Mouse (Mus musculus): ENCODE measurements around the gene Apex1. TPM values are rescaled to one million over a fixed set of nuclear protein-coding genes. Genes with fewer than 3 reads are reported as not detected.
"Not testable (repeated sequence)": the region's sequence is repeated elsewhere in the genome, so short reads cannot be mapped to it uniquely, and the experiment has no call there.

The Apex1 gene
- total RNA-seq (2021), result 66.1 and 71.3 TPM in 2 replicates
- long read RNA-seq, experiment 1, transcript Apex1-203 (5 exons, 655 nt), result minor isoform, 5 of 105 reads
- long read RNA-seq, experiment 1, transcript Apex1-201 (5 exons, 1,239 nt), result major isoform, 81 of 105 reads
- long read RNA-seq, experiment 1, transcript Apex1-204 (4 exons, 935 nt), result minor isoform, 13 of 105 reads
- long read RNA-seq, experiment 1, partial matches to known transcripts, result 4 of 105 reads
- long read RNA-seq, experiment 1, other reads (novel, unspliced or antisense), result 2 of 105 reads
- long read RNA-seq, experiment 2, transcript Apex1-203 (5 exons, 655 nt), result minor isoform, 5 of 66 reads
- long read RNA-seq, experiment 2, transcript Apex1-204 (4 exons, 935 nt), result minor isoform, 5 of 66 reads
- long read RNA-seq, experiment 2, transcript Apex1-201 (5 exons, 1,239 nt), result major isoform, 53 of 66 reads
- long read RNA-seq, experiment 2, partial matches to known transcripts, result 1 of 66 reads
- long read RNA-seq, experiment 2, other reads (novel, unspliced or antisense), result 2 of 66 reads

DNA sequence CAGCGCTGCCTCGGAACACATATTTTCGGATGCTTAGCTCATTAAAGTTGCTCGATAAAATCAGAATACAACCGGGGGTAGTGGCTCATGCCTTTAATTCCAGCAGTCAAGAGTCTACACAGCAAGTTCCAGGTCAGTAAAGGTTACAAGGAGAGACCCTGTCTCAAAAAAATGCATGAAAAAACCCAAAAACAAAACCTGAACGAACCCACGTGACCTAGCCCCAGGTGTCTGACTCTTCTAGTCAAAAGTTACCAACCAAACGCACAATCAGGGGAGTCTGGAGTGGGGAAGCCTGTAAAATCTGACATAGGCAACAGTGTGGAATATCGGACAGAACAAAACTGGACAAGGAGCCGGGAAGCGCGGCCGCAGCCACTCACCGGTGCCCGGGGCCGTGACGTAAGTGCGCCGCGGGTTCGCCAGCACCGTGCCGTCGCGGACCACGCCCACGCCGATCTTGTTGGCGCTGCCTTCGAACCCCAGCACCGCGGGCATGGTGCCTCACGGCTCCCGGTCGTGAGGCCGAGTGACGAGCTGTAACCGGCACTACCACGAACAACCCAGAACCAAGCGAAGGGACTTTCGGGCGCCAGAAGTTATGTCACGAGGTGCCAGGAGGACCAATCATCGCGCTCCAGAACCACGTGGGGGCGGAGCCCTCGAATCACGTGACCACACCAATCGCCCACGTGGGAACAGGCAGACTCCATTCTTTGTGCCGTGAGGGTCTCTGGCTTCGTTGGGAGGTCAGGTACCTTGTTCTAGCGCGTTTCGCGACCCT is at the start of gene Apex1, which contains the start of gene Osgep:
Gene Apex1, plus strand, starts transcription at position 688 of the 784 bp plus-strand sequence.
Gene Osgep, minus strand, starts transcription at position 613 of the 784 bp plus-strand sequence.
- peak; percentile 97 for DNase-seq

DNA sequence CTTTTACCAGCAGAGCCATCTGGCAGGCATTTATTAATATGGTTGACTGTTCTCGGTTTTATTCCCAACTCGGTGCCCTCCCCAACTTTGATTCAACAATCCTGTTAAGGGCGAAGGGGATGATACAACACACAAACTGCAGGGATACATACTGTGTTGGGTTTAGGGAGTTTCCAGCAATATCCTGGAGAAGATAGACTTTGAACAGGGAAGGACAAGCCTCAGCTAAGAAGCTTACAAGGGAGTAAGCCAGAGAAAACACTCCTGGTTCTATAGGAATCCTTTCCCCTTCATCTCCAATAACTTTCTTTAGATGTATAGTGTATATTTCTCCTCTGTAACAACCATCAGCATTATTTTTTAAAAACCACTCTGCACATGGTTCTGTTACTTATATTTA is 49.6 kb upstream of the Apex1 start:
- no peak for DNase-seq

DNA sequence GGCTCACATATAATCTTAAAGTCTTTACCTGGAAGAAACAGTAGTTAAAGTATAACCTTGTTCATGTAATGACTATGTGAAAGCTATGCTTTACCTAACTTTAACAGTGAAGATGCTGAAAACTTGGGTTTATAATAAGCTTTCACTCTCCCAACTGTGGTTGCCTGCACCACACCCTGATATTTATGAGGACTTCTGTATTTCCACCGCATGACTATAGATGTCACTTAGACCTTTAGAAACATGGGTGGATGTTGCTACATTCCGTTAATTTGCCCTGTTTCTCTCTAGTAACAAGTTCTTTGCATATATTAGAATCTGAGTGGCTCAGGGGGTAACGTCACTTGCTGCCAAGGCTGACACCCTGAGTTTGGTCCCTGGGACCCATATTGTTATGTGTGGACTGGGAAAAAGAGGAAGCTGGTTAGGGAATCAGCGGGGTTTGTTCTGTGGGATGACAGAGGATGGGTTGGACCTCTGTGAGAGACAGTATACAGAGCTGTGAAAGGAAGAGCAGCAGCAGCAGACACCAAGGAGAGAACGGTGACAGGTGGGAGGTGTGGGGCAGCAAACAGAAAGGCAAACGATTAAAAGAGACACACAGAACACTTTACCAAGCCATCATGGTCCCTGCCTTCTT is 49.1 kb upstream of the Apex1 start:
- no peak for DNase-seq

DNA sequence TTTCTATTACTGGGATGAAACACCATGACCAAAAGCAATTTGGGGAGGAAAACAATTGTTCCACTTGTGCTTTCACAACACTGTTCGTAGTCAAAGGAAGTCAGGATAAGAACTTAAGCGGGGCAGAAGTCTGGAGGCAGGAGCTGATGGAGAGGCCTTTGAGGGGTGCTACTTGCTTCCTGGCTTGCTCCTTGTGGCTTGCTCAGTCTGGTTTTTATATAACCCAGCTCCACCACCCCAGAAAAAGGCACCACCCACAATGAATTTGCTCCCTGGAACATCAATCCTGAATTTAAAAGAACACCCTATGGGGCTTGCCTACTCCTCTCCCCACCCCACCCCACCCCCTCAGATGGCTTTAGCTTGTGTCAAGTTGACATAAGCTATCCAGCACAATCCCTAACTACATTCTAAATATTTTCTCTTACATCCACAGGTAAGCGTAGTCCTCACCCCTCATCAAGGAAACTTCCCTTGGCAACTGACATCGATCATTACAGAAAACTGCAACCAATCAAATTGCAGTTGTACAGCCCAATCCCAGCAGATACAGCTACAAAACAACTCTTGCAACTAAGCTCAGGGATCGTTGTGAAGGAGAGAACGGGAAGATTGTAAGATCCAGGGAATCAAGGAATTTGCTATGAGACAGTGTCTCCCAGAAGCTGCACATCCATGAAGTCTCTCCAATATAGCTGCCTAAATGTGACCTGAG is 48.4 kb upstream of the Apex1 start:
- DNase-seq, result no peak

DNA sequence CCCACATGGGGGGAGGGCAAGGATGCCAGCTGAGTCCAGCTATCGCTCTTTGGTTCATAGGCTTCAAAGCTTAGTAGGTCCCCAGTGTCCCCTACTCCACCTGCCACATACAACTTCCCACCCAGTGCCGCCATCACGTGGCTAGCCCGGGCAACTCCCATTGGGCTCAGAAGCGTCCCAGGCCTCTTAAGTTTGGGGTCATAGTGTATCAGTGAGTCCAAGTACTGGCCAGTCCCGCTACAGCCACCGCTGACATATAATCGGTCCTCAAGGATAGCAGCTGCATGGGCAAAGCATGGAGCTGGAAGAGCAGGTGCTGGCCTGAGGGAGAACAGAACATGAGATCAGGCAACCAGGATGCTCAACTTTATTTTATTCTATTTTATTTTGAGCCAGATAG is 33.1 kb upstream of the Apex1 start:
- no peak for DNase-seq

DNA sequence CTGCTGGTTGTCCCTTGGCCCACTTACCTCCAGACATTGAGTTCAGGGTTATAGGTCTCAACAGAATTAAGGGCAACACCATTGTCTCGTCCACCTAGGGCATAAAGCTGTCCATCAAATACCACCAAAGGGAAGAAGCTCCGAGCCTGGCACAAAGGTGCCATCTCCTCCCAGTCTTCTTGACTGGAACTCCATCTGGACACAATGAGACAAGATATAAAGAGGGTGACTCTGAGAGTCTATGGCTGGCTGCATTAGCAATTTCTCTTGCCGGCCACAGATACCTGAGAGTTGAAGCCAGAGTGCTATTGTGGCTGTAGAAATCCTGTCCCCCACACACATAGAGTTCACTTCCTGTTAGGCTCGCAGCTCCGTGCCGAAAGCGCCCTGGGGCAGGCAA is 32.7 kb upstream of the Apex1 start:
- no peak for DNase-seq

DNA sequence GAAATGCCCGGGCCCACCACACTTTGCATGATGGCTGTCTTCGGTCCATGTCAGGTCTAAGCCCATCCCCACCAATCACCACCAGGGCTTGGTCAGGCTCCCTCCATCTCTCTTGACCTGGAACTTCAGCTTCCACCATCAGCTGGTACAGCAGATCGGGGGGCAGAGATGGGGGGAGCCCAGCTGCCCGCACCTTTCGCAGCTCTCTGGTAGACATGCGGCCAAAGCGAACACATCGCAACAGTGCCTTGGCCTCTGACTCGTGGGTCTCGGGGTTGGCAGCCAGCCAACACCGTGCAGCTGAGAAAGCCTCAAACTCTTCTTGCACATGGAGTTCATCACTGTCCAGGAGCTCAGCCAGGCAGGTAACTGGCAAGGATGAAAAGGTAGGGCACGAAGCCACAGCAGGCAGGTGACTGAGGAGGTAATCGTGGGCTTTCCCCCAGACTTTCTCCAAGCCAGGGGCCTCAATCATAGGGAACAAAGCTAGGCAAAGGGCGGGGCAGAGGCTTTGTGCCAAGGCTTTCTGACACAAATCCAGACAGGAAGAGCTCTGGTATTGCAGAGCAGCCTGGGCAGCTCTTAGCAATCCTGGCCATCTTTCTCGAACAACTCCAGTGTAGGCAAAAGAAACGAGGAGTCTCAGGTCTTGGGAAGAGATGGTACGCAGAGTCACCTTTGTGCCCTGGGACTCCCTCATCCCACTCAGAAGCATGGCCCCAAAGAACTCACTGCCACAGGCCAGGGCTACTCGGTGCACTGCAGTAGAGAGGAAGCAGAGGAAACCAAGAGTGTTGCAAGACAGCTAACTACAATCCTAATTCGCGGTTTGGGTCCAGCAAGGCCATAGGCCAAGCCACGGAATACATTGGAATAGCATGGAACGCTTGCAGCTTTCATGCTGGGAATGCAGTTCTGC is 32.0 kb upstream of the Apex1 start:
- peak; percentile 32 for DNase-seq

DNA sequence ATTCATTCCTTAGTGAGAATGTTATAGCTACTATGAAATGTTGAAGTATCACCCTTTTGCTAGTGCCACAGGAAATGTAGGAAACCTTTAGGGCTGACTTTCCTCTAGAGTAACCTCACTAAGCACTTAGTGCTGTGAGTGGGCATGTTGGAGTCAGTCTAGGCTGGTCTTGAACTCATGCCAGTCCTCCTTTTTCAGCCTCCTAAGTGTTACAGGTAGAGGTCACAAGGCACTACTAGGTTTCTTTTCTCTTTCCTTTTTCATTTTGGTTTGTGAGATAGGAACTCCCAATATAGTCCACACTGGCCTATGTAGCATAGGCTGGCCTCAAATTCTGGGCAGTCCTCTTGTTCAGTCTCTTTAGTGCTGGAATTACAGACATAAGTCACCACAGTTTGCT is 29.4 kb upstream of the Apex1 start:
- no peak for DNase-seq

DNA sequence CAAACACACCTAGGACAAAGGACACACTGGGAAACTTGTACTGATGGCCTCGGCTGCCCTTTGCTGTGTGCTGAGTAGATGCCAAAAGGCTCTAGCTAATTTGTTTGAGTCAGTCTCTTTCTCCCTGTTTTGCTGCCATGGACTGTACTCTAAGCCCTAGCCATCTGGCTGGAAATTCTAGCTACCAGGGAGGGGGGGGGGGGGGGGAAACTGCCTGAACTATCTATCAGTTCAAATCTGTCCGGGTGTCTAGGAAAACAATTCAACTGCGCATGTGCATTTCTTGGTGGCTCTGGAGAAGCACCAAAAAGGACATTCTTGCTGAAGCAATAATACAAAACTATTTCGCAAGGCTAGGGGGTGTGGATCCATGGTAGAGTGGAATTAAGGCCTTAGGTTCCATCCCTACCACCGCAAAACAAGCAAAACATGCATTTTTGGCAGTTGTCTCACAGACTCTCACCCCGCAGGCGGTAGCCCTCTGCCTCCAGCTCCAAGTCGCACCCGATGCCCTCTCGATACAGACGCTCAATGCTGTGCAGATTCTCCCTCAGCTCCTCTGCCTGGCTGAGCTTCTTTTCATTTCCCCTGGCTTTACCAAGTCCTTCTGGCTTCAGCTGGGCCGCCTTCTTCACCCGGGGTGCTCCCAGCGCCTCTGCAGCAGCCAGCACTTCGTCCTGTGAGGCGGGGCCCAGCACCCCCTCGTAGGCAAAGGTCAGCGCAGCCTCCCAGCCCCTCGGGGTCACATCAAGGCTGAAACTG is 28.6 kb upstream of the Apex1 start:
- DNase-seq, result peak; percentile 70

DNA sequence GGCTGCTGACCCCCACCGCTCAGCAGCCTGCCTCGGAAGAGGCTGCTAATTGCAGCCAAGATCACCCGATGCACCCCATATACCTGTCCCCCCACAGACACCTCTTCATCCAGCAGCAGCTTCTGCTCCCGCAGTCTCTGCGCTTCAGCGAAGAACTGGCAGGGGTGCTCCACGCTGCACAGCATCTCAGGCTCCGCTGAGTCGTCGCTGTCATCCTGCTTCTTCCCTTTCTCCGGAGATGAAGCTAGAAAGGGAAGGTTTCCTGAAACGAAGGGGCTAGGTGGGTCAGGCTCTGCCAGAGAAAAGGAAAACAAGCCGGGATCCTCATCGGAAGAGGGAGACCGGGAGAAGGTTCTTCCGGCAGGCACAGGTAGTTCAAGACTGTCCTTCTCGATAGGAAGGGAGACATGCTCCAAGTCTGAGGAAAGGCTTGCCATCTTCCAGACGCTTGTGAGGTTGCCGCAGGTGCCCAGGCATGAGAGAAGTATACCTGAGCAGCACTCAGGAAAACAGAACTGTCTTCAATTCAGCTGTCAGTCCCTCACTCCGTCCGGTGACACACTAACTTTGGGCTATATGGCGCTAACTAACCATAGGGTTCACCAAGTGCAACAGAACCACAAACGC is 27.9 kb upstream of the Apex1 start:
- DNase-seq, result peak; percentile 29

DNA sequence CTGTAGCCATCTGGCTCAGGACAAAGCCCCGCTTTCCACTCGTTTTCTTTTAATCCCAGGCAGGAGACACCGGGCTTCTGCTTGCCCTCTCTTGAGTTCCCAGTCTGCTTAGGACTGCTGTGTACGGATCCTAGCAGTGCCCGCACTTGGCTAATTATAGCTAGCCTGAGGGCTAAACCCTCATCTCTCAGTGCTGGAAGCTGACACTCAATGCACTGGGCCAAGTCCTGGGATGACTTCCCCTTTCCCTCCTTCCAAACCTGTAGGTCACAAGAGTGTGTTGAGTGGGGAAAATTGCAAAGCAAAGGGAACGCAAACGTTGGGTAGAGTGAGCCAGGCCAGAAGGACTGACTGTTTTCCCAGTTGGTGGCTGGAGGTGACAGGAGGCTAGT is 27.4 kb upstream of the Apex1 start, which contains the start of gene Klhl33:
Gene Klhl33, minus strand, starts transcription at position 134 of the 392 bp plus-strand sequence.
- no peak for DNase-seq

DNA sequence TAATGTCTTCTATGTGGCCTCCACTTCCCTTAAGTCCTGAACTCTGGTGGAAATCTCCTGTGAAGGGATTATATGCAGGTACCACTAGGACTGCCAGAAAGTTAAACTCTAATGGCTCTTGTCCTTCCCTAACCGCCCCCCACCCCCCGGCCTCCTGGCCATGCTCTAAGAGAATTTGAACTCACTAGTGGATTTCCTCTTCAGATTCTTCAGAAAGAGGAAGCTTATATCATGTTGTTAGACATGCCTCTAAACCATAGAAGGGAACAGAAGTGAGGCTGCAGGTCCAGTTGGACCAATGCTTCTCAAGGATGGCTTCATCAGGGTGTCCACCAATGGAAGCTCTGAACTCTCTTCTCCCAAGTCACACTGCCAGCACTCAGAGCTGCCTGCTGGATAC is 26.8 kb upstream of the Apex1 start:
- DNase-seq, result not testable (repeated sequence)

DNA sequence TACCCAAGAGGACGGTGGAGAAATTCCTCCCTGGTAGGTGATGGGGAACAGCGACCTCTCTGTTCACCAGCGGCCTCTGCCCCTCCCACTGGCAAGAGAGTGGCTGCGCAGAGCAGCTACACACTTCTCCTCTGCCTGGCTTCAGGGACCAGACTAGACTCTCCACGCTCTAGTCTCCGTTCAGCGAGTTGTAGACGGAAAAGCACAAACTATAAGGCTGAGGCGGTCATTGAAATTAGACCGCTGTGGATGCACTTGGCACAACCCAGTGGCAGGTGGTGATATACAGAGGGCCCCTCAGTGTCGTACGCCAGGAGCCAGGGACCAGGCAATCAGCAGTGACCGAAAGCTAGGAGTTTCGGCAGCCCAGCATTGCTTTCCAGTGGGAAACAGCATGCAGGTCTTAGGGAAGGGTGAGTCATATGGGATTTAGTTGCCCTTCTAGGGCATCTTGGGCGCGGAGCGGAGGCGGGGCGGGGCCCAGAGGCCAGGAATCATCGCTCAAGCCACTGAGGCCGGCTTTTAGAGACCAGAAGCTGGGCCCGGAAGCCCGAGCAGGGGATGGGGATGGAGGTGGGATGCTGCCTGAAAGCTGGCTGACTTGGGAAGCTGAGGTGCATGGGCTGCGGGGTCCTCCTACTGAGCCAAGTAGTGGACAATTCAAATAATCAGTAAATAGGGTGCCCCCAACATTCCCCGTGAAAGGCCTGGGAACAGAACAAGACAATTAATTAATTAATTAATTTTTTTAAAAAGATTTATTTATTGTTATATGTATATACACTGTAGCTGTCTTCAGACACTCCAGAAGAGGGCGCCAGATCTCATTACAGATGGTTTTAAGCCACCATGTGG is 20.6 kb upstream of the Apex1 start:
- peak; percentile 58 for DNase-seq

DNA sequence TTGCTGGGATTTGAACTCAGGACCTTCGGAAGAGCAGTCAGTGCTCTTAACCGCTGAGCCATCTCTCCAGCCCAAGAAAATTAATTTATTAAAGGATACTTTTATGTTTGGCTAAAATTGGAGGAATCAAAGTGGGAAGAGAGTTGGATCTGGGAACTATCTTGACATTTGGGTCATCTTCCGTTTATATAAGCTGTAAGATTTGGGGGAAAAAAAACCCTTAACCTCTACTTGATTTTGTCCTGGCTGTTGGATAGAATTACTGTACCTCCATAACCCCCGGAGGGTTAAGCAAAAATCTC is 20.0 kb upstream of the Apex1 start:
- no peak for DNase-seq

DNA sequence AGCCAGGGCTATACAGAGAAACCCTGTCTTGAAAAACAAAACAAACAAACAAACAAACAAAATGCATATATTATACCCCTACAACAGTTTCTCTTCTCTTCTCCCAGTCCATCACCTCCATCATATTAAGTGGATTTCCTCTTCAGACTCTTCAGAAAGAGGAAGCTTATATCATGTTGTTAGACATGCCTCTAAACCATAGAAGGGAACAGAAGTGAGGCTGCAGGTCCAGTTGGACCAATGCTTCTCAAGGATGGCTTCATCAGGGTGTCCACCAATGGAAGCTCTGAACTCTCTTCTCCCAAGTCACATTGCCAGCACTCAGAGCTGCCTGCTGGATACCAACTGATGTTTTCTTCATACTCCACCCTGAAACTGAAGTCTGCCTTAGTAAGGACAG is 19.4 kb upstream of the Apex1 start:
- not testable (repeated sequence) for DNase-seq

DNA sequence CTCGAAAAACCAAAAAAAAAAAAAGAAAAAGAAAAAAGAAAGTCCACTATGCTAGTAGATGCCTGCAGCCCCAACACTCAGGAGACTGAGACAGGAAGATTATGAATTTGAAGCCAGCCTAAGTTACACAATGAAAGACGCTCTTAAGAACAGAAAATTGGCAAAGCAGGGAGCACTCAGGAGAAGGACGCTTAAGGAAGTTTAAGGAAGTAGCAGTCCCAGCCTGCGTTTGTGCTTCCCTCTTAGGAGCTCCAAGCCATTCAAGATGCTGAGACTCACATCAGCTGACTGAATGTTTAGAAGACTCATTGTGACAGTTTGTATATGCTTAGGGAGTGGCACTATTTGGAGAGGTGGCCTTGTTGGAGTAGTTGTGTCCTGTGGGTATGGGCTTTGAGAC is 16.6 kb upstream of the Apex1 start:
- DNase-seq, result no peak

DNA sequence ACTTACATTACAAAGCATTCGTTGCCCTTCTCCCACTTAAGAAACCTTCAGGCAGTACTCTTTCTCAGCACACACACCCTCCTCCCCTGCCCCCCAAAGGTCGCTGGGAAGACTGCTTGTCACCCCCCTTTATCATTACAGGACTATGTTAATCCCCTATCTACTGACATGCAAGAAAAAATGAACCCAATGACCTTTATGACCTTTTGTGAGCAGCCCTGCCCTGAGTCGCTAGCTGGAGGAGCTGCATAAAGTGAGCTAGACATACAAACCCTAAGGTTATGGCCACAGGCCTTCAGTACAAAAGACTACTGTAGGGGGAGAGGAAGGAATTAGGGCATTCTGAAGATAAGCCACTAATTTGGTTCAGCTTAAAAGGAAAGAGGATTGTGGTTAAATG is 13.4 kb upstream of the Apex1 start:
- no peak for DNase-seq

DNA sequence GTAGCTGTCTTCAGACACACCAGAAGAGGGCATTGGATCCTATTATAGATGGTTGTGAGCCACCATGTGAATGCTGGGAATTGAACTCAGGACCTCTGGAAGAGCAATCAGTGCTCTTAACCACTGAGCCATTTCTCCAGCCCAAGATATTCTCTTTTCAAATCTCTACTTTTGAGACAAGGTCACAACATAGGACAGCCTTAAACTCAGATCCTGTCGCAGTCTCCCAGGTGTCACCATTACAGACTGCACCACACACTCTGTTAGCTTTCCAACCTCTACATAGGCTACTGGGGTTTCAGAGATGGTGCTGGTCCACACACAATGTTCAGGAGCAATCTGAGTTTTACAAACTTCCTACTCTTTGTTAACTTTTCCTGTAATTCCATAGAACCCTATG is 1.3 kb upstream of the Apex1 start:
- not testable (repeated sequence) for DNase-seq
